Mouse (Mus musculus) lung, embryonic 16.5 days (tissue): ENCODE data around the gene Col18a1. TPM values are rescaled to one million over a fixed set of nuclear protein-coding genes. Genes with fewer than 3 reads are reported as not detected.
"Not testable (repeated sequence)": the region's sequence is repeated elsewhere in the genome, so short reads cannot be mapped to it uniquely, and the experiment has no call there.

Experiments used
- ATAC-seq: fragments of 200-750 bp; cut with Nextera tagmentation; 2 replicates; pipeline ENCODE4 v1.8.0; 2017; ENCODE audit warnings: low read depth, mild to moderate bottlenecking, moderate library complexity
- H3K27ac ChIP-seq: fragments of 300-500 bp; sonication (generic); 2 replicates; pipeline ENCODE4 v1.5.1; 2014; ENCODE audit warnings: mild to moderate bottlenecking, control low read depth, low read length
- H3K27me3 ChIP-seq: fragments of 300-500 bp; sonication (generic); 2 replicates; pipeline ENCODE4 v1.6.1; 2014; ENCODE audit warnings: low read depth, low read length, mixed read lengths; ENCODE audit not compliant: control insufficient read depth, insufficient read depth
- H3K36me3 ChIP-seq: fragments of 300-500 bp; sonication (generic); 2 replicates; pipeline ENCODE4 v1.6.1; 2014; ENCODE audit warnings: low read length; ENCODE audit not compliant: control insufficient read depth, insufficient read depth
- H3K4me1 ChIP-seq: fragments of 300-500 bp; sonication (generic); replicated peaks from 2 replicates; pipeline ENCODE4 v1.6.1; 2014; ENCODE audit warnings: low read length, mixed read lengths; ENCODE audit not compliant: control insufficient read depth, insufficient read depth
- H3K4me2 ChIP-seq: fragments of 300-500 bp; sonication (generic); 2 replicates; pipeline ENCODE4 v1.6.1; 2014; ENCODE audit warnings: low read depth, low read length, control low read depth
- H3K4me3 ChIP-seq: fragments of 300-500 bp; sonication (generic); 2 replicates; pipeline ENCODE4 v1.5.1; 2014; ENCODE audit warnings: mild to moderate bottlenecking, low read length, control low read depth
- H3K9ac ChIP-seq: fragments of 300-500 bp; sonication (generic); 2 replicates; pipeline ENCODE4 v1.6.1; 2014; ENCODE audit warnings: low read length, control low read depth
- H3K9me3 ChIP-seq: fragments of 300-500 bp; sonication (generic); 2 replicates; pipeline ENCODE4 v1.6.1; 2016; ENCODE audit warnings: low read length; ENCODE audit not compliant: control insufficient read depth
- WGBS: fragments of 180-500 bp; shearing (Covaris S2); extraction: QIAGEN DNeasy Blood & Tissue Kit; methylation state at CpG from one replicate; pipeline ENCODE4 v1.1.7; 2014; 5-methylcytosine and 5-hydroxymethylcytosine counted together
- polyA plus RNA-seq: library from polyadenylated mRNA; unstranded; fragments of >200 nt; fragmentation: Nextera tagmentation; extraction: Ambion mirVana; gene quantifications from 2 replicates; pipeline ENCODE4 v1.2.1, GENCODE M21; 2015

The Col18a1 gene
- polyA plus RNA-seq, 1 experiment from 2014 or later: 315 TPM

DNA sequence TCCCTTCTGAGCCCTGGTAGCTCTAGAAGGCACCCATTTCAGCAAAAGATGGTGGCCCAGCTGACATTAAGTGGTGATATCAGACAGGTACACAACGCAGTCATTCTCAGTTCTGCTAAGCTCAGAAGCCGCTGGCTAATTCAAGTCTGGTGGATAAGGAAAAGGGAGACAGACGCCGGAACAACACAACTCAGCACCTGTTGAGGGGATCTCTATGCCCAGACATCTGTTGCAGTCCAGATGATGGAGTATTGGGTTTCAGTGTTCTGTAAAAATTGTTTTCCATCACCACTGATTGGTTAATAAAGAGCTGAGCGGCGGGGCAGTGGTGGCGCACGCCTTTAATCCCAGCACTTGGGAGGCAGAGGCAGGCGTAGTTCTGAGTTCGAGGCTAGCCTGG is 18.8 kb downstream of the Col18a1 start:
- Histone ChIP-seq H3K4me1 (peaks cover 50% of the 10 kb centered on the region), H3K9ac (no peak overlapping the region), H3K9me3 (no peaks in the 10 kb centered on the region), H3K36me3 (no peaks in the 10 kb centered on the region), H3K4me2 (no peak overlapping the region), H3K27ac (peak overlapping the region; percentile 71), H3K4me3 (no peak overlapping the region), H3K27me3 (no peaks in the 10 kb centered on the region)
- 81% methylated on average over 10 of the region's 10 CpGs for WGBS
- no peak for ATAC-seq

DNA sequence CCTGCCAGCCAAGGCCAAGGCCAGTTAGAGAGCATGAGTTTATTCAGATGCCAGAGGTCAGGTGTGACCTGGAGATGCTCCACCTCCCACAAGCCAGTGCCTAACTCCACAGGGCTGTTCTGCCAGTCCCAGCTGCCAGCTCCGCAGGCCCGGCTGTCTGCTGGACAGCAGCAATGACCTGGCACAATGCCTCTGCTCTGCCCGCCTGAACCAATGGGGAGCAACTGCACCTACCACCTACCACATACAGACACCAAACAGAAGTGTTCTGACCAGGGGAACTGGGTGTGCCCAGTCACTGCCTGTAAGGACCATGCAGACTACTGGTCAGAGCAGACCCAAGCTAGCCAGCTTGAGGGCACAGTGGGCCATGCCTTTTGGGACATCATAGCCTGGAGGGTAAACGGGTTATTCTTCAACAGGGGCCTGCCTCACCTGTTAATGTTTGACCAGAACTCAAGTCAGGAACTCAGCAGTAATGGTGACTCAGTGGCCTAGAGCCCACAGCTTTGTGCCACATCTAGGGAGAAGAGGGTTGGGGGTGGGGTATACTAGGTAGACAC is 19.4 kb downstream of the Col18a1 start:
- no peak overlapping the region for H3K4me3 ChIP-seq
- H3K4me2 ChIP-seq: no peak overlapping the region
- 57% methylated on average over 4 of the region's 4 CpGs for WGBS
- peaks cover 48% of the 10 kb centered on the region for H3K4me1 ChIP-seq
- peak; percentile 49; the same call in 1 of the 2 replicates for ATAC-seq
- H3K9me3 ChIP-seq: no peaks in the 10 kb centered on the region
- no peak overlapping the region for H3K9ac ChIP-seq
- H3K27ac ChIP-seq: peak overlapping the region; percentile 71
- H3K36me3 ChIP-seq: no peaks in the 10 kb centered on the region
- no peaks in the 10 kb centered on the region for H3K27me3 ChIP-seq

DNA sequence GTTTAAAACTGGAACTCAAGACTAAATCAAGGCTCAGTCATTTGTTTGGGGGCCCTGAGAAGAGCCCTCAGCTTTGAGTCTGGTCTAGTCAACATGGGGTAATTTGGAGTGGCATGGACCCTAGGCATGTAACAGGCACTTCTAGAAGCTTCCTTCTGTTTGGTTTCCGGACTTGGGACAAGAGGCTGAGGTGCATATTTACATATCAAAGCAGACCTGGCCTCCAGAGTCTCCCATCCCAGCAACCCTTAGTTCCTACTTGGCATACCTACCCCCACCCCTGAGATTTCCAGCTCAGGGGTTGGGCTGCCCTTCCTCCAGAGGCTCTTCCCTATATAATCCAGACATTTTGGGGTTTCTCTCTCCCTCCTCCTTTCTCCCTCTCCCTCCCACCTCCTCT is 20.4 kb downstream of the Col18a1 start:
- Histone ChIP-seq H3K36me3 (no peaks in the 10 kb centered on the region), H3K9me3 (no peaks in the 10 kb centered on the region), H3K4me2 (no peak overlapping the region), H3K9ac (no peak overlapping the region), H3K27ac (peak overlapping the region; percentile 71), H3K27me3 (no peaks in the 10 kb centered on the region), H3K4me3 (no peak overlapping the region), H3K4me1 (peaks cover 38% of the 10 kb centered on the region)
- 50% methylated on average over 1 of the region's 1 CpGs for WGBS
- no peak for ATAC-seq

DNA sequence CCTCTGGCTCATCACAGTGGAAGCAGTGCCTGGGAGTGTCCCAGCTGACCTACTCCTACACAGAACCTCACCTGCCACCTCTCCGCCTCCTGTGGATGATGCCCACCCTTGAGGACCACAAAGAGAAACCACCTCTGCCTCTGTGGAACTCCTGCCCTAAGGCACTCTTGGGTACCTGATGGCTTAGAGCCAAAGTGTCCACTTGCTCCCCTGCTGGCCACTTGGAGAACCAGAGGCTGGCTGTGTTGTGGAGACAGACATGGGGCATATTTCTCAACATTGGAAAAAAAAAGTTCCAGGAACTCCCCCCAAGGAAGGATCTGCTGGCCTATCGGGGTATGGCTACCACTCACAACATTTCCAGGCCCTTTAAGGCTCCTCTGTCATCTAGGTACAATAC is 22.0 kb downstream of the Col18a1 start:
- H3K4me3 ChIP-seq: no peak overlapping the region
- H3K4me2 ChIP-seq: no peak overlapping the region
- H3K9me3 ChIP-seq: no peaks in the 10 kb centered on the region
- H3K27ac ChIP-seq: peak overlapping the region; percentile 48
- H3K27me3 ChIP-seq: no peaks in the 10 kb centered on the region
- 78% methylated on average over 2 of the region's 2 CpGs for WGBS
- no peaks in the 10 kb centered on the region for H3K36me3 ChIP-seq
- no peak for ATAC-seq
- H3K4me1 ChIP-seq: peaks cover 27% of the 10 kb centered on the region
- H3K9ac ChIP-seq: no peak overlapping the region

DNA sequence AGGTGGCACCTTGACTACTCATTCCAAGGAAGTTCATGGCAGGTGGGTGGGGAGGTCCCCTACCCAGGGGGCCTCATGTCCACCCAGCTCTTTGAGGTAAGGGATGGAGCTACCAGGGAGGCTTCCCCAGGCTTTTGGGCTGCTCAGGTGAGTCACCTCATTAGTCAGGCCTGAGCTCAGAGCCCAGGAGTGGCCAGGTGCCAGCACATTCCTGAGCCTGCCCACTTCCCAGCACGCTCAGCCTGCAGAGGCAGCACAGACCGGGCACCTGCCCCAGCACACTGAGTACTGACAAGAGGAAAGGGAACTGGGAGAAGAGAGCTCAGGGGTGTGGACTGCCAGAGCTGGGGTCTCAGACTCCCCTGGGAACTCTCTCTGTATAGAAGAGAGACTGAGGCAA is 24.0 kb downstream of the Col18a1 start:
- H3K27me3 ChIP-seq: no peaks in the 10 kb centered on the region
- H3K4me3 ChIP-seq: no peak overlapping the region
- H3K4me1 ChIP-seq: peaks cover 23% of the 10 kb centered on the region
- no peaks in the 10 kb centered on the region for H3K9me3 ChIP-seq
- 51% methylated on average over 2 of the region's 2 CpGs for WGBS
- H3K36me3 ChIP-seq: peaks cover under 1% of the 10 kb centered on the region; the same call in 1 of the 2 replicates
- ATAC-seq: peak; percentile 86
- peak overlapping the region; percentile 39; the same call in 1 of the 2 replicates for H3K9ac ChIP-seq
- H3K4me2 ChIP-seq: no peak overlapping the region
- H3K27ac ChIP-seq: peak overlapping the region; percentile 69

DNA sequence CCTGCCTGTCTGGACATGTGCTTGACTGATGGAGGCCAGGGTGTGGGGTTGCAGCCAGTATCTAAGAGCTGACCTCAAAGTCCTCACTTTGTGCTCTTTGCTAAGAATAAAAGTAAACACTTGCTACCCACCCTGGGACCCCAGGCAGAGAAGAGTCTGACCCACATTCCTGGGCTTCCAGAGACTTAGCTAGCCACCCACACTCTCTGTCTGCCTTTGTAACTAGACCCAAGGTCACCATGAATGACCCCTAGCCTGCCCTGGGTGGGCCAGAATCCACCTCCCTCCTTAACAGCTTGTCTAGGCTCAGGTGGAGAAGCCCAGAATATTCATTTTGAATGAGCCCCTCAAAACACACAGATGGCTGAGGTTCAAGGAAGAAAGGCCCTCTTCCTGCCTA is 28.0 kb downstream of the Col18a1 start:
- Histone ChIP-seq H3K4me2 (no peak overlapping the region), H3K36me3 (peaks cover 2% of the 10 kb centered on the region; the same call in 1 of the 2 replicates), H3K9ac (no peak overlapping the region), H3K27me3 (no peaks in the 10 kb centered on the region), H3K4me3 (no peak overlapping the region), H3K9me3 (no peaks in the 10 kb centered on the region), H3K4me1 (peaks cover 15% of the 10 kb centered on the region), H3K27ac (no peak overlapping the region)
- ATAC-seq: no peak

DNA sequence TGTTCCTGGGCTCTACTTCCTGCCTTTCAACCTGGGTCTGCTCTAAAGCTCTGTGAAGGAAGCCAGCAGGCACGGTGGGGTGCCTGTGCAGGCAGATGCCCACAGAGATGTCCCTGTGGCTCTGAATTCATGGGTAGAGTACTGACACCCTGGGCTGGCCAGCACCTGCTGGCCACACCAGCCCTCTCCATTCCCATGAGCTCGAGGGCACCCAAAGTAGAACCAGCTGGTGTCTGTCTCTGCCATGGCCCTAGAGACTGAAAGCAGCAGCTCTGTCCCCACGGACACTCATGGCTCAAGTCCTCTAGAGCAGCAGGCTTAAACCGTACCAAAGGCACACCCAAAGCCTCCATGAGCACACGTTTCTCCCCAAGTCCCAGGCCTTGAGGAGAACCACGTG is 30.1 kb downstream of the Col18a1 start:
- ATAC-seq: no peak
- no peaks in the 10 kb centered on the region for H3K9me3 ChIP-seq
- H3K27me3 ChIP-seq: no peaks in the 10 kb centered on the region
- H3K36me3 ChIP-seq: peaks cover 2% of the 10 kb centered on the region; the same call in 1 of the 2 replicates
- H3K4me3 ChIP-seq: no peak overlapping the region
- H3K4me2 ChIP-seq: no peak overlapping the region
- 77% methylated on average over 6 of the region's 6 CpGs for WGBS
- H3K4me1 ChIP-seq: peaks cover 14% of the 10 kb centered on the region
- H3K9ac ChIP-seq: no peak overlapping the region
- no peak overlapping the region for H3K27ac ChIP-seq

DNA sequence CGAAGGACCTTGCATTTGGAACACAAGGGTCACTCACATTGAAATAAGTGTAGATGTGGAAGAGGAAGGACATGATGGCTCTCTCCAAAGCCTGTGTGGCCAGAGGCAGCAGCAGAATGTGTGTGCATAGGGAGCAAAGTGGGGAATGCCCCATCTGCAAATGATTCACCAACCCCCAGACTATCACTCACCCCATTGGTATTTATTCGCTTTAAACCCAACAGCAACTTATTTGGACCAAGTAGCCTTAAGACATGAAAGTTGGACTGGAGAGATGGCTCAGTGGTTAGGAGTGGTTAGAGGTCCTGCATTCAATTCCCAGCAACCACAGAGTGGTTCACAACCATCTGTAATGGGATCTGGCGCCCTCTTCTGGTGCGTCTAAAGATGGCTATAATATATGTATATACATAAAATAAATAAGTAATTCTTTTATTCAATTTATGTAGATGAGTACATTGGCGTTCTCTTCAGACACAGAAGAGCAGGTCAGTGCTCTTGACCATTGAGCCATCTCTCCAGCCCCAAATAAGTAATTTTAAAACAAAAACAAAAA is 31.0 kb downstream of the Col18a1 start:
- 91% methylated on average over 5 of the region's 5 CpGs for WGBS
- H3K27ac ChIP-seq: no peak overlapping the region
- H3K9me3 ChIP-seq: no peaks in the 10 kb centered on the region

DNA sequence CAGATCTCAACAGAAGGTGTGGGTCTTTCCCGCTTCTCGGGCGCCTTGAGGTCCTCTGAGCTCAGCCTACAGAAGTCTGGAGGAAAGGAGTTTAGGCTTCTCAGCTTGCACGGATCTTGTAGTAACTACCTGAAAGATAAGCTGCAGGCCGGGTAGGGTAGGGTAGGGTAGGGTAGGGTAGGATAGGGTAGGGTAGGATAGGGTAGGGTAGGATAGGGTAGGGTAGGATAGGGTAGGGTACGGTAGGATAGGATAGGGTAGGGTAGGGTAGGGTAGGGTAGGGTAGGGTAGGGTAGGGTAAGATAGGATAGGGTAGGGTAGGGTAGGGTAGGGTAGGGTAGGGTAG is 31.6 kb downstream of the Col18a1 start:
- not testable (repeated sequence) for H3K9me3 ChIP-seq, ATAC-seq, H3K9ac ChIP-seq, H3K4me2 ChIP-seq, H3K4me3 ChIP-seq, H3K27ac ChIP-seq, H3K36me3 ChIP-seq, H3K27me3 ChIP-seq
- WGBS: 50% methylated on average over 6 of the region's 6 CpGs
- peaks cover 26% of the 10 kb centered on the region for H3K4me1 ChIP-seq

More for the DNA sequence above, 31.0 kb downstream of the Col18a1 start:
- Histone ChIP-seq H3K36me3 (peaks cover 2% of the 10 kb centered on the region; the same call in 1 of the 2 replicates), H3K4me1 (peaks cover 20% of the 10 kb centered on the region), H3K9ac (no peak overlapping the region), H3K27me3 (no peaks in the 10 kb centered on the region), H3K4me2 (no peak overlapping the region), H3K4me3 (no peak overlapping the region)
- ATAC-seq: no peak
